Mouse (Mus musculus) liver, embryonic 13.5 days (tissue): ENCODE data around the gene Mrgprb3. TPM values are rescaled to one million over a fixed set of nuclear protein-coding genes. Genes with fewer than 3 reads are reported as not detected.

ENCODE experiments used
- ATAC-seq: fragments of 200-750 bp; cut with Nextera tagmentation; 2 replicates; pipeline ENCODE4 v1.8.0; 2017; ENCODE audit warnings: low read depth, mild to moderate bottlenecking, moderate number of reproducible peaks, moderate library complexity
- DNase-seq: peaks from one replicate; pipeline ENCODE4 v3.0.0; 2022
- H3K27ac ChIP-seq: fragments of 300-500 bp; sonication (generic); 2 replicates; pipeline ENCODE4 v1.5.1; 2015; ENCODE audit warnings: moderate library complexity, mild to moderate bottlenecking, inconsistent platforms
- H3K27me3 ChIP-seq: fragments of 300-500 bp; sonication (generic); 2 replicates; pipeline ENCODE4 v1.6.1; 2015; ENCODE audit warnings: mild to moderate bottlenecking, inconsistent platforms
- H3K36me3 ChIP-seq: fragments of 300-500 bp; sonication (generic); 2 replicates; pipeline ENCODE4 v1.6.1; 2015; ENCODE audit warnings: mild to moderate bottlenecking, inconsistent platforms
- H3K4me1 ChIP-seq: fragments of 300-500 bp; sonication (generic); replicated peaks from 2 replicates; pipeline ENCODE4 v1.6.1; 2015; ENCODE audit warnings: inconsistent platforms
- H3K4me2 ChIP-seq: fragments of 300-500 bp; sonication (generic); 2 replicates; pipeline ENCODE4 v1.6.1; 2015; ENCODE audit warnings: inconsistent platforms, mild to moderate bottlenecking, moderate library complexity
- H3K4me3 ChIP-seq: fragments of 300-500 bp; sonication (generic); replicated peaks from 2 replicates; pipeline ENCODE4 v1.5.1; 2015; ENCODE audit warnings: mild to moderate bottlenecking, inconsistent platforms
- H3K9ac ChIP-seq: fragments of 300-500 bp; sonication (generic); 2 replicates; pipeline ENCODE4 v1.6.1; 2015; ENCODE audit warnings: mild to moderate bottlenecking, inconsistent platforms
- H3K9me3 ChIP-seq: fragments of 300-500 bp; sonication (generic); replicated peaks from 2 replicates; pipeline ENCODE4 v1.6.1; 2016; ENCODE audit warnings: inconsistent platforms
- WGBS: fragments of 180-500 bp; shearing (Covaris S2); methylation state at CpG from one replicate; pipeline ENCODE4 v1.1.7; 2015; ENCODE audit not compliant: insufficient replicate concordance; 5-methylcytosine and 5-hydroxymethylcytosine counted together
- polyA plus RNA-seq: library from polyadenylated mRNA; unstranded; fragments of >200 nt; fragmentation: Nextera tagmentation; extraction: Ambion mirVana; gene quantifications from 2 replicates; pipeline ENCODE4 v1.2.1, GENCODE M21; 2015

Mrgprb3 gene
- not detected in 2 replicates for polyA plus RNA-seq

DNA sequence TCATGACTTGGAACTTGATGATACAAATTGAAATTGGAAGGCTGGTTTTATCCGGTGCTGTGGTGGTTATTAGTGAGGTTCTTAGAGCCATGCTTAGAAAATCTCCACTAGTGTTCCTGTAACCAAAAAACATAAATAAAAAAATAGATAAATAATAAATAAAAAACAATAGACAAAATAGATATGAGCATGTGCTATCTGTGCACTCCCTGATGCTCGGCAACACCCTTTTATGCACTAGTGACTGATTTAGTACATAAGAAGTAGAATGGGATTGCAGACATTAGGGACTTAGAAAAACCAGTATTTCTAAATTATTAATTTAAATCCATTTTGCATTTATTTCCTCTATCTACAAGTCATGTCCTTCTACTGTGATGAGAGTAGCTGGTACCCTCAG is at the start of gene Mrgprb3:
Mrgprb3 (minus strand) TSS at position 101 of the 400 bp plus-strand sequence.
- H3K27me3 ChIP-seq, result no peaks in the 10 kb centered on the region
- no peak within 1 kb of the TSS for H3K4me2 ChIP-seq
- H3K4me1 ChIP-seq, result no peaks in the 10 kb centered on the region
- no peak within 1 kb of the TSS for H3K9ac ChIP-seq
- DNase-seq (no peak), ATAC-seq (no peak)
- H3K27ac ChIP-seq, result no peak within 1 kb of the TSS
- H3K4me3 ChIP-seq, result no peak within 1 kb of the TSS
- peaks cover 5% of the 10 kb centered on the region; the same call in 1 of the 2 replicates for H3K9me3 ChIP-seq
- no peaks in the 10 kb centered on the region for H3K36me3 ChIP-seq
- WGBS, result 72% methylated on average over 2 of the region's 2 CpGs

Other genes starting within 250 kb of the Mrgprb3 start
- gene Mrgprb1, start 187.5 kb downstream of the Mrgprb3 start, polyA plus RNA-seq, result not detected in 2 replicates
- gene Mrgprx2, start 144.5 kb downstream of the Mrgprb3 start, polyA plus RNA-seq, result not detected in 2 replicates
- not detected in 2 replicates for gene Mrgprb2, start 85.7 kb downstream of the Mrgprb3 start, polyA plus RNA-seq
- 16.4 and 19.8 TPM in 2 replicates for gene Zdhhc13, start 145.2 kb upstream of the Mrgprb3 start, polyA plus RNA-seq
- 1.1 and 3.6 TPM in 2 replicates for gene Csrp3, start 204.2 kb upstream of the Mrgprb3 start, polyA plus RNA-seq
- 25.2 and 33.8 TPM in 2 replicates for gene E2f8, start 237.8 kb upstream of the Mrgprb3 start, polyA plus RNA-seq